Mouse (Mus musculus) cerebellum, adult 9-11 months (tissue): Measurements from ENCODE around the gene Mrpl22.
"Not testable (repeated sequence)": the region's sequence is repeated elsewhere in the genome, so short reads cannot be mapped to it uniquely, and the experiment has no call there.

Experiments
- DNase-seq: peaks from one replicate; pipeline ENCODE4 v3.0.0; 2022

Gene Mrpl22

DNA sequence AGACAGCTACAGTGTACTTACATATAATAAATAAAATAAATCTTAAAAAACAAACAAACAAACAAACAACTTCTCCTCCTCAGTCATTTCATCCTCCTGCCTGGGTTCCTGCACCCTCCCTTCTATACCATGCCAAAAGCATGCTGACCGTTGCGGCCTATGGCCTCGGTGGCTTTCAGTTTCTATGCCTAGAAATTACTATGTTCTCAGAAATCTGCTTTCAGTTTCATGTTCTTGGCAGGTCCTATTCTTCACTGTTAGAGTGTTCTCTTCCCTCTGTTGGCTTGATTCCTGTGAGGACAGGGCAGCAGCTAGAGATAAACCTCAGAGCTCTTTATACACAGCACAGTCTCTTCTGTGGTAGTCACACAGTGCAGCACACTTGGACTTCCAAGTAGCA, 12.1 kb downstream of the Mrpl22 start:
- DNase-seq = no peak

DNA sequence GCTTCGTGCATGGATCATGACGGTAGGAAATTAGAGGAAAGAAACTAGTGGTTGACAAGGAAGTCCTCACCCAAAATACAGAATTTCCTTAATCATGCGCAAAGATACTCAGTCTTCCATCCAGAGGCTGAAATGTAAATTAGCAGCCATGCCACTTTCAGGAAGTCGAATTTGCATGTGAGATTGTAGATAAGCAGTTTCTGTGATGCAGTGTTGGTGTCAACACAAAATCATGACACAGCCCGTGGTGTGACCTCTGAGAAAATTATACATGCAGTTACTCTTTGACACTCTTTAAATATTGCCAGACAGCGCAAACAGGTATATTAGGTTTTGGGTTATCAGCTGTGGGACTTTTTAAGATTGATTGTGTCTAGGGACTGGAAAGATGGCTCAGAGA, 18.2 kb downstream of the Mrpl22 start:
- DNase-seq = no peak

DNA sequence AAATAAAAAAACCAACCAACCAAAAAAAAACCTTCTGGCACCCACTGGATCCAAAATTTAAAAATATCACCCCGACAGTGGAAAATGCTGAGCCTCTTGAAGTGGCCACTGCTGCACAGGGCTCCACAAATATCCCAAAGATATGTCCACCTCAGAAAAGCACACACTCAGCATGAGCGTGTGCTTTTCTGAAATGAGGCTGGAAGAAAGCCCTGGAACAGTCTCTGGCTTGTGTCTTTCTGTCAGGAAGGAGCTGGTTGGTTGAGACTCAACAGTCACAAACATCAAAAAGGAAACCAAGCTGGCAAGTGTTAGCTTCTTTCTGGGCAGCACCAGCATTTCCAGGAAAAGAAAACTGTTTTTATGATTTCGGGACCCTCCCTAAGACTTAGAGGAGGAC, 21.9 kb downstream of the Mrpl22 start:
- peak; percentile 53 for DNase-seq

DNA sequence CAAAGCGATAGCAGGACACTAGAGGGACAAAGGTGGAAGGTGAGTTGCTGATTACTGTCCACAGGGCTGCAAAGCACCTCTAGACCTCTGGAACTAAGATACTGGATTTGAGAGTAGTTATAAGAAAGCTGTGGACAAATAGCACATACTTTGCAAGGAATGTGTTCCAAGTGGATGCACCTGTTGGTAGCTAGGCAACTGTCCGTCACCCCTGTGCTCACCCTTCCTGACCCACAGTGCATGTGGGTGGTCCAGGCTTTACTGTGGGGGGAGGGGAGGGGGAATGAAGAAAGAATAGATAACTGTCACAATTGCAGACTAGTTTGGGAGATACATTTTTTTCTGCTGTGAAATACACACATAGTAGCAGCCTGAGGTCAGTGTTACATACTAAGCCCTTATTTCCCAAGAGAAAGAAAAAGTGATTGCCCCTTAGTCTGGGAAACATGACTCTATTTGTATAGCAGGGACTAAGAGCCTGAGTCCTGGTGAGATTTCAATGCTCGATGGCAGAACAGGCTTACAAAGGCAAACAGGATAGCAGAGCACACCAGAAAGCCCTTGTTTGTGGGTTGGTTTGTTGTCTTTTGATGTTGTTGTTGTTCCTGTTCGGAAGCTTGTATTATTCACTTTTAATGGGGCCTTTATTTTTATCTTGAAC, 22.5 kb downstream of the Mrpl22 start:
- DNase-seq = no peak

DNA sequence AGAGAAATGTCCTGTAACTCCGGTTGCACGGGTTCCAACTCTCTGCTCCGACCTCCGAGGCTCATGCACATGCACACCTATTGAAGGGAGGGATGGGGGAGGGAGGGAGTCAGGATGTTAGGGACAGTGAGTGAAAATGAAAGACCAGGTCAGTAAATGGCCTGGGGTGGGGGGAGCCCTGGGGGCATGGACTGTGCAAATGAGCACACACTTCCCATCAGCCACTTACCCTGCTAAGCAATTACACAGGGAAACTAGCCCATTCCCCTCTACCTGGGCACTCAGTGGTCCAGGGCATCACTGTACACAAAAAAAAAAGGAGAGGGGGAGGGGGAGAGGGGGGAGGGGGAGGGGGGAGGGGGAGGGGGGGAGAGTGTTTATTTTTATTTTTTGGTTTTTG, 27.2 kb downstream of the Mrpl22 start:
- DNase-seq = no peak

DNA sequence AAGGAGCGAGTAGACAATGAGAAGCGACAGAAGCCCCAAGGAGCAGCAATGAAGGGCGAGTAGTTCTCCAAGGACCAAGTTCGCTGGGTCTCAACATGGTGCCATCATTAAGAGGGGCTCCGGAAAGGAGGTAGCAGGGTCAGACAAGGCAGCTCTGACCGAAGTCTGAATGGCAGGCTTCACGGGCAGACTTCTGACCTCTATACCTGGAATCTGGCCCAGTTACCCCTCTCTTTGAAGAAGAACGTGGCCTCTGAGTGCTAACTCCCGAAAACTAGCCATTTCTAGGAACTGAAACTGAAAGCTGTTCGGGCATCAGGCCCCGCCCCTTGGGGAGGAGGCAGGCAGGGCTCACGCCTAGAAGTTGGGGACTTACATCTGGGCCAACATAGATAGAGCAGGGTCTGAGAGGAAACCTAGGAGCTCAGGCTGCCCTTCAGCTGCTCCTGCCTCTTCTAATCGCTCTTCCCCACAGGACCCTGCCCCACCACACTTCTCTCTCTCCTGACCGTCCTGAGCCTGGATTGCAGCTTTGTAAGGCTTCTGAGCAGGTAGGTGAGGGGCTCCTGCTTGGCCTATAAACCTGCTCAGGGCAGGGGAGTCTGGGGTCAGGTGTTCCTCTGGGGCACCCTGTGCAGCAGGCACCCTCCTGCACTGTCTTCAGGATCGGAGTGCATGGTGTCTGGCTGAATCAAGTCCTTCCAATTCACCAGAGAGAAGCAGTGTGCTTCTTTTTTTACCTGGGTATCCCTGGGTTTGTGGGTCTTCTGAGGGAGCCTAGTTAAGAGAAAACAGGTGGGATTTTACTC, 28.0 kb downstream of the Mrpl22 start, which contains the start of the genes Igtp and Irgm2:
Gene Igtp, plus strand, starts transcription at position 328 of the 809 bp plus-strand sequence.
Gene Irgm2, plus strand, starts transcription at position 390 of the 809 bp plus-strand sequence.
- DNase-seq = peak; percentile 37

DNA sequence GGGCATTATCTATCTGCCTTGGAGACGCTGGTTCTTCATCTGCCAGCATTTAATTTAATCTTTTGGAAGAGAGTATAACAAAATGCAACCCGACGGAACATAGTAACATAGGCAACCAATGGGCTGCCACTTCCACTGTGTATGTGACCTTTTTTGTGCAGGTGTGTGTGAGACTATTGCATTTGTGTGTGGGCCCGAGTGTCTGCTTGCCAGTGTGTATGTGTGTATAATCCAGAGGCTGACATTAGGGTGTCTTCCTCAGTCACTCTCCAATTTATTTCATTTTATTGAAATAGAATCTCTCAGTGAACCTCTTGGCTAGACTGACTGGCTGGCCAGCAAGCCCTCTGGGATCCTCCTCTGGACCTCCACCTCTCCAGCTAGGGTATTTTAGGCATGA, 28.8 kb downstream of the Mrpl22 start:
- DNase-seq = no peak

DNA sequence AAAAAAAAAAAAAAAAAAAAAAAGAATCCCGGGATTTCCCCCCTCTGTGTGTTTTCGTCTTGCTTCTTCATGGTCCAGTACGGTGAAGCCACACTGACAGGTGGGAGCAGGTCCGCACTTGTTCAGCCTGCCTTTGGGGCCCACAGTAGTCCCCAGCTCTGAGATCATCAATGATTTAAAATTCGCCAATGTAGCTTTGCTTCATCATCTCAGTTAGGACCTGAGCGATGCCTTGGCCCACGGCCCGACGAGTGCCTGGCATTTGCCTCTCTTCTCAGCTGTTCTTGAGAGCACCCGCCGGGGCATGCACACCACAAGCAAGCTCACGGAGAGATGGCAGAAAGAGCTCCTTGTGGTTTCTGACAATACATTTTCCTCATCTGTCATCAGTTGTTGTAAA, 29.6 kb downstream of the Mrpl22 start:
- DNase-seq = no peak

DNA sequence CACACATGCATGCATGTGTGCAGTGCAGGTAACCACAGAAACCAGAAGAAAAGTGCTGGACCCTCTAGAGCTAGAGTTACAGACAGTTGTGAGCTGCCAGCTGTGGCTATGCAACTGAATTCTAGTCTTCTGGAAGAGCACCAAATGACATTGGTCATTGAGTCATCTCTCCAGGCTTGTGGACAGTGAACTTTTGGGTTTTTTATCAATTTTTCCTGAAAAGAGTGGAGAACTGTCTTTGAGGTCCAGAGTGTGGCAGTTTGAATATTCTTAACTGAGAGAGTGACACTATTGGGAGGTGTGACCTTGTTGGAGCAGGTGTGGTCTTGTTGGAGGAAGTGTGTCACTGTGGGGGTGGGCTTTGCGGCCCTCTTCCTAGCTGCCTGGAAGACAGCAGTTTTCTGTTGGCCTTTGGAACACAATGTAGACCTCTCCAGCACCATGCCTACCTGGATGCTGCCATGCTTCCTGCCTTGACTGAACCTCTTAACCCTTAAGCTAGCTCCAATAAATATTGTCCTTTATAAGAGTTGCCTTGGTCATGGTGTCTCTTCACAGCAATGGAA, 38.9 kb downstream of the Mrpl22 start:
- DNase-seq = no peak

DNA sequence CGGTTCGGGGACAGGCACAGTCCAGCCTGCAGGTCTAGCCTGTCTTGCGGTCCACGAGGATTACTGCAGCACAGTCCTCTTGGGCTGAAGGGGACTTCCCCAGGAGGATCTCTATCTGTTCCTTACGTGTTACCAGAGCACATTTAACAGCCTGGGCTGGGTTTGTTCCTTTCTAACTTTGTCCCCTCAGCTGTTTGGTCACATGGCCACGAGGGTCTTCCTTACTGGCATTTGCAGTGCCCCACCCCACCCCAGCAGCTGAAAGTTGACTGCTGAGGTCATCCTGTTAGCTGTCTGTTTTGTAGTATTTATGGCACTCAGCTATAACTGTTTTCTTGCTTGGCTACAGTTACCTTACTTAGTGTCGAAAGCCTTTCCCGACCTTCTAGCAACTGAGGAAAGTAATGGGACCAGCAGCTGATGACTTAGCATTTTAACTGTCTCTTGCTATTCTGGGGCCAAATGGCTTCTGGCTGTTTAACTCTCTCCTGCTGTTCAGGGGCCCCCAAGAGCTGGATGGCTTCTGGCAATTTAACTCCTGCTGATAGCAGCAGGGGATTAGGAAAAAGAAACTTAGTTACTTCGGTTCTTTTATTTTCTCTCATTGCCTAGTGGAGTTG, 39.7 kb downstream of the Mrpl22 start:
- no peak for DNase-seq

DNA sequence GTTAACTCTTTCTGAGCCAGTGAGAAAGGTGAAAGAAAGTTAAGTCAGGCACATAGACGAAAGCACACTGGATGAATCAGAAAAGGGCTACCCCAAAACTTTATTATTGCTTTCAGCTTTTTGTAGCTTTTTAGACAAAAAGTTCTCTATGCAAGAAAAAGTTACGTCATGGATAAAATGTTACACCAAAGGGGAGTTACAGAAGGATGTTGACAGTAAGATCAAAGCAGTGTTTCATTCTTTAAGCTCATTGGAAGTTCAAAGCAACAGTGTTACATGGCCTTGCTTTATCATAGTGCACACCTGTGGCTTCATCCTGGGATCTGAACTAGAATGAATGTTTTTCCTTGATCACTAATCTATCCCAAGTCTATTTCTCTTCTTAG, 40.2 kb downstream of the Mrpl22 start:
- DNase-seq = no peak

DNA sequence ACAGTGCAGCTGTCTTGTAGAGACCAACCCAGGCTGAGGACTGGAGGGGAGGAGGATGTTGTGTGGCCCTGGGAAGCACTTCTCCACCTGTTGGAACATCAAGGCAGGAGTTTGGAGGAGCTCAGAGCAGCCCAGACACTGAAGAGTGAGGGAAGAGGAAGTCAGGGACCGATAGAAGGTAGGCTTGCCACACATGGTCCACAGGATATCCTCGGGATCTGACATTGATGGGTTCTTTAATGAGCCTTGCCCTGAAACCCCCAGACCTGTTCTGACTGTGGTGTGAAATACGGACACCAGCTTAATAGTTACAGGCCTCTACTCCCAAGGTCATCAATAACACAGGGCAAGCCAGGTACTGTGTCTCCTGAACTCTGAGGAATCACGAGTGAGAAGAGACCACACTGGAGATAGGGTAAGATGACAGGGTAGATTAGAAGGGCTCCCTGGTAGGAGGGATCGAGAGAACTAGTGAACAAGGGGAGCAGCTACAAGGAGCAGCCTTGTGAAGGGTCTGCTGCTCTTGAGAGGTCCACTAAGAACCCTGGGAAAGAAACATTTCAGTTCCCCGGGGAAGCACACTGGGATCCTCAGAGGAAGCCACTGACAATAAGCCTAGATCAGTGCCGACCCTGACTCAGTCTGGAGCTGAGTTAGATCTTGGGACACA, 42.3 kb downstream of the Mrpl22 start:
- DNase-seq = no peak

DNA sequence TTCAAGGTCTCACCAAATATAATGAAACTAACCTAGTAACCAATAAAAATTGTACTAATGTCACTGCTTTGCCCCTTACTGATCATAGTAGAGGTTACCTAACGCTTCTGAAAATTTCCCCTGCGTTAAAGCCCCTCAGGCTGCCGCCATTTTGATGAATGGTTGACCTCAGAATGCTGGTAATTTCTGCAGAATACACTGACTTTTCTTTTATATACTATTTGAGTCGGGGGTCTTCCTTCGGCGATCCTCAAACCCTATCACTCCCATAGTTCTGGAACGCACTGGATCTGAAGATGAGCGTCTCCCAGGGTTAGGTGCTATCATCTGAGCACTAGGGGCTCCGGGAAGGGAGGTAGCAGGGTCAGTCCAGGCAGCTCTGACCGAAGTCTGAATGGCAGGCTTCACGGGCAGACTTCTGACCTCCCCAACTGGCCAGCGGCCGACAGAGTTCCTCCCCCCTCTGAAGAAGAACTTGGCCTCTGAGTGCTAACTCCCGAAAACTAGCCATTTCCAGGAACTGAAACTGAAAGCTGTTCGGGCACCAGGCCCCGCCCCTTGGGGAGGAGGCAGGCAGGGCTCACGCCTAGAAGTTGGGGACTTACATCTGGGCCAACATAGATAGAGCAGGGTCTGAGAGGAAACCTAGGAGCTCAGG, 43.1 kb downstream of the Mrpl22 start:
- DNase-seq = no peak

DNA sequence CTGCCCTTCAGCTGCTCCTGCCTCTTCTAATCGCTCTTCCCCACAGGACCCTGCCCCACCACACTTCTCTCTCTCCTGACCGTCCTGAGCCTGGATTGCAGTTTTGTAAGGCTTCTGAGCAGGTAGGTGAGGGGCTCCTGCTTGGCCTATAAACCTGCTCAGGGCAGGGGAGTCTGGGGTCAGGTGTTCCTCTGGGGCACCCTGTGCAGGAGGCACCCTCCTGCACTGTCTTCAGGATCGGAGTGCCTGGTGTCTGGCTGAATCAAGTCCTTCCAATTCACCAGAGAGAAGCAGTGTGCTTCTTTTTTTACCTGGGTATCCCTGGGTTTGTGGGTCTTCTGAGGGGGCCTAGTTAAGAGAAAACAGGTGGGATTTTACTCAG, 43.6 kb downstream of the Mrpl22 start:
- DNase-seq = not testable (repeated sequence)

DNA sequence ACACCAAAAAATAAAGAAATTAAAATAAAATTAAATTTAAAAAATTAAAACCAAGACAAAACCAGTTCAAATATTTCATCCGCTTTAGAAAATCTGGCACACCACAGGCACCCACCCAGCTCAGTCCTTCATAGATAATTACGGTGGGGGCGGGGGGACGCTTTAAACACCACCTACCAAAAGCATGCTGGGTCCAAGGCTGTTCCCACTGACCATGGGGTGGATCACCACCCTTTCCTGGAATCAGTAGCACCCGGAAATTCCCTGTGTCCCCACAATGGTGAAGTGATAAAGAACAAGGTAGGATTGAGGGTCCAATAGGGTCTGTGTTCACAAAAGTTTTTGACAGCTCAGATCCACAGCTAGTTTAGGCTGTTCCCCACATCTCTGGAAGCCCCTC, 44.4 kb downstream of the Mrpl22 start:
- no peak for DNase-seq

DNA sequence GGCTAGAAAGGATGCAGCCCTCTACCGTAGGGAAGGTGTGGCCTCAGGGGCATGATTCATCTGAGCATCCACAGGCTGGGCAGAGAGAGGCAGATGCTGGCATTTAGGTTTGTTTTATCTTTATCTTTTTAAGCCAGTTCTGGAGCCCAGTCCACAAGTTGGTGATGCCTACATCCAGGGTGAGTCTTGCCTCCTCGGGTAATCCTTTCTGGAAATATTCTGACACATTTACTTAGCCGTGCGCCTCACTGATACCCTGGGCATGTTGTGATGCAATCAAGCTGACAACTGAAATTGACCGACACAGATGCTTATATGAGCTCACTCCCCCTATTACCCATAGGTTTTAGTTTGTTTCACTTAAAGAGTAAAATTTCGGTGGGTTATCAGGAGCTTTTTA, 45.4 kb downstream of the Mrpl22 start:
- no peak for DNase-seq

DNA sequence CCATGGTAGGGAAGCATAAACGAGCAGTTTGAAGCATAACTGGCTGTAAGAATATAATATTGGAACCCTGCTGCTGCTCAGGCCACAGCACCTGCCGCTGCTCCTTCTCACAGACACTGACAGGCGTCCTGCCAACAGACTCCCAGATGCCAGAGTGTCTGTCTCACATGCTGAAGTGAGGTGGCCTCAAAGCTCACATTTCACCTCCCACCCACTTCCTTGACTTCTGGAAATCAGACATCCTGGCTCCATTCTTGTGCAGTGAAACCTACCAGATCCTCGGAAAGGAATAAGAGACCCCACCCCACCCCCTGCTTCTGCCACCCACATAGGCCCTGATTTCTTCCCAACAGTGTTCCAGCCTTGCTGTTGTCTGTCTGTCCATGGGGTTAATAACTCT, 52.3 kb downstream of the Mrpl22 start:
- DNase-seq = no peak

DNA sequence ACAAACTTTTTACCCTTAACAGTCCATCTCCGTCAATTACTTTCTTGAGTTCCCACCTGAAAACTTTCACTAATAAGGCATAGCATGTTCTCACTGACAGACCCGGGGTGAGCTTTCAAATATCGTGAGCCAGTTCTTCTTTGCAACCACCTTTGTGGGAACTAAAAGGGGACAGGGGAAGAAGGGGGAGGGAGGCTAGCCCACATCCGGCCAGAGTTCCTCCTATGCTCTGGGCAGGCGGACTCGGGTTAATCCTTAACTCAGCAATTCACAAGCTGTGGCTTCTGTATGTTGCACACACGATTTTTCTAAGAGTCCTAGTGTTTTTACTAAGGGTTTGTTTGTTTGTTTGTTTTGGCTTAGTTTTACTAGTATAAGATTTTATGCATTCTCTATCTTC, 52.9 kb downstream of the Mrpl22 start:
- no peak for DNase-seq

DNA sequence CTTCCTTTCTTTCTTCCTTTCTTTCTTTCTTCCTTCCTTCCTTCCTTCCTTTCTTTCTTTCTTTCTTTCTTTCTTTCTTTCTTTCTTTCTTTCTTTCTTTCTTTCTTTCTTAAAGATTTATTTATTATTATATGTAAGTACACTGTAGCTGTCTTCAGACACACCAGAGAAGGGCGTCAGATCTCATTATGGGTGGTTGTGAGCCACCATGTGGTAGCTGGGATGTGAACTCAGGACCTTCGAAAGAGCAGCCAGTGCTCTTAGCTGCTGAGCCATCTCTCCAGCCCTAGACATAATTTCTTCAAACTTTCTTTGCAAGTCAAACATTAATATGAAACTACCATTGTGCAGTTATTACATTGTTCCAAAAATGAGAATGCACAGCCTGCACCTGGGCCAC, 53.4 kb downstream of the Mrpl22 start:
- not testable (repeated sequence) for DNase-seq

DNA sequence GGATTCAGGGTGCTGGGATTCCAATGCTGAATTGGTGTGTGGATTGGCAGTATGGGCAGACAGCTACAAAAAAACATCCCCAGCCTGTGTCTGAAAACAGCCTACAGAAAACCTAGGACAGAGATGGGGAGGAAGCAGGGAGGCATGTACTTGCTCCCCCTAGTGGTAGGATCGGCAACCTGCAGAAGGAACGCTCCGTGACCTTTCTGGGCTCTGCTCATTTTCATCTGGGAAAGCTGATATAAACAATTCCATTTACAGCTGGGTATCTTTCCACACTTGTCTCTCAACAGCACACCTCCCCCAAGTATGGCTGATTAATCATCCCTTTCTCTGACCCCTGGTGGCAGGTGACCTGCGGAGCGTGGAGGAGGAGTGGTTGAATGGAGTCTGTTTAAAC, 54.2 kb downstream of the Mrpl22 start:
- peak; percentile 37 for DNase-seq

DNA sequence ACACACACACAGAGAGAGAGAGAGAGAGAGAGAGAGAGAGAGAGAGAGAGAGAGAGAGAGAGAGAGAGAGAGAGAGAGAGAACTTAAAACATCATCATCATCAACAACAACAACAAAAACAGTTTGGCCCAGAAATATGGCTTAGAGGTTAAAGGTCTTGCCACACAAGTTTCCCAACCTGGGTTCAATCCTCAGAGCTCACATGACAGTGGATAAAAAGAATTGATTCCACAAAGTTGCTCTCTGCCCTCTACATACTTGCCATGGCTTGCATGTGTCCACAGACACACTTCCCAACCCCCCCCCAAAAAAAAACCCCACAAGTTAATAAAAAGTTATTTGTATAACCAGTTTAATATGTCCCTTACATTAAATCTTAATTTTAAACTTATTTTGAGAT, 55.0 kb downstream of the Mrpl22 start:
- no peak for DNase-seq

DNA sequence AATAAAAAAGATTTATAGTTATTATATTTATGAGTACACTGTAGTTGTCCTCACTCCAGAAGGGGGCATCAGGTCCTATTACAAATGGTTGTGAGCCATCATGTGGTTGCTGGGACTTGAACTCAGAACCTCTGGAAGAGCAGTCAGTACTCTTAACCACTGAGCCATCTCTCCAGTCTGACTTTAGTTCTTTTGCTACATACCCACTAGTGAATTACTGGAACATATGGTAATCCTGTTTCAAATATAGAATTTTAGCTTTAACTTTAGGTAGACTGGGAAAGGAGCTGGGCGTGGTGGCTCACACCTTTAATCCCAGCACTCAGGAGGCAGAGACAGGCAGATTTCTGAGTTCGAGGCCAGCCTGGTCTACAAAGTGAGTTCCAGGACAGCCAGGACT, 56.6 kb downstream of the Mrpl22 start:
- DNase-seq = not testable (repeated sequence)
